Mouse (Mus musculus): ENCODE data around the gene Rdh16f1.

Rdh16f1 gene

DNA sequence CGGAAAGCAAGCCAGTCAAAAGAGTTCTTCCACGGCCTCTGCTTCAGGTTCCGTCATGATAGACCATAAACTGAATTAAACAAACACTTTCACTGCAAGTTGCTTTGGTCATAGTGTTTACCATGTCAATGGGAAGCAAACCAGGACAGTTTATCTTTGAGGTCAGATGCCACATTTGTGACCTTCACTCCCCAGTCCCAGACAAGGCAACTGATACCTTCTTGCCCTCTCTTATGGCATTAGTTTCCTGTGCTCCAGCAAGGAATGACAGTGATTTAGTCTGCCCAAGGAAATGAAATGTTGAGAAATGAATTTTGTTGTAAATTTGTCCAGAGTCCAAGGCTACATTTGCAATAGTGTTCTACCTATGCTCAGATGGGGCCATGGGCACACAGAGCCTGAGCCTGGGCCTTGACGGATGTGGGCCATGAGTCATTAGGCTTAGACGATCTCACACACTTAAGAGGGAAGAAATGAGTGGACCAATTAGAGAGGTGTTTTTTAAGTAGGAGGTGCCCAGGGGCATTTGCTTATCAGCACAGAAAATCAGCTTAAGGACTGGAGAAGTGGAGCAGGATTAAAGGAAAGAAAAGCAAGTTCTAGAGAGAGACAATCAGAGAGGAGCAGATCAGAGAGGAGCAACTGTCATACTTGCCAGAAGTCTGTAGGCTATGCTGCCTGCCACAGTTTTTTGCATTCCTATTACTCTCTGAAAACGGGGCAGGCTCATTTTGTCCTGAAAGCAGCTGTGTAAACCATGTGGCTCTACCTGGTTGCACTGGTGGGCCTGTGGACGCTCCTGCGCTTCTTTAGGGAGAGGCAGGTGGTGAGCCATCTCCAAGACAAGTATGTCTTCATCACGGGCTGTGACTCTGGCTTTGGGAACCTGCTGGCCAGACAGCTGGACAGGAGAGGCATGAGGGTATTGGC lies at the start of gene Rdh16f1, which contains the start of gene Rdh1:
Gene Rdh16f1, plus strand, starts transcription at position 607 of the 930 bp plus-strand sequence.
Gene Rdh1, plus strand, starts transcription at position 541 of the 930 bp plus-strand sequence.
- no peak for DNase-seq (ENCODE audit: low read depth, low spot score)

DNA sequence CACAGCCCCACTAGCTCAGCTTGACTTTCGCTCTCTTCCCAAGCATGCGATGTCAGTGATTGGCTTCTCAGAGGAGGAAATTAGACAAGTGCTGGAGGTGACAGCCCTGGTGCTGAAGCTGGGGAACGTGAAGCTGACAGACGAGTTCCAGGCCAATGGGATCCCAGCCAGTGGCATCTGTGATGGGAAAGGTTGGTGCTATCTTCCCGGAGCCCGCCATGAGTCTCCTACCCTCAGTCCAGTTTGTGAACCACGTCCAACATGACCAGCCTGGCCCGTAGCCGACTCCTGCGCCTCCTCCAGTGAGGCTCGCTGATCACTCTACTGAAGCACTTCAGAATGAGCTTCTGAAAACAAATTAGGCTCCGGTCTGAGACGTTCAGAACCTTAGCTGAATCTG lies 49.3 kb upstream of the Rdh16f1 start:
- DNase-seq (ENCODE audit: low read depth, low spot score) = no peak

DNA sequence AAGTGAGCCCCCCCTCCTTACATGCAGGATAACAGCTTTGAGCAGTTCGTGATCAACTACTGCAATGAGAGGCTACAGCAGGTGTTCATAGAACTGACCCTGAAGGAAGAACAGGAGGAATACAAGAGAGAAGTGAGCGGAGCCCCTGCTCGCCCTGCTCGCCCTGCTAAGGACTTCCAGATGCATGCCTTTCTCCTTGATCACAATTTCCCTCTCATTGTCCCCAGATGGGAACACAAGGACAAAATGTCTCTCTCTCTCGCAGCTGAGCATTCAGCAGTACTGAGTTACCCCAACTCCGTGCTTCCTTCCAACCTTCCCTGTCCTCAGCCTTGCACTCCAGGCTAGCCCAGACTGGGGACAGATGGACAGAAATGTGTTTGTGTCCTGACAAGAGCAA lies 46.9 kb upstream of the Rdh16f1 start:
- no peak for DNase-seq (ENCODE audit: low read depth, low spot score)

DNA sequence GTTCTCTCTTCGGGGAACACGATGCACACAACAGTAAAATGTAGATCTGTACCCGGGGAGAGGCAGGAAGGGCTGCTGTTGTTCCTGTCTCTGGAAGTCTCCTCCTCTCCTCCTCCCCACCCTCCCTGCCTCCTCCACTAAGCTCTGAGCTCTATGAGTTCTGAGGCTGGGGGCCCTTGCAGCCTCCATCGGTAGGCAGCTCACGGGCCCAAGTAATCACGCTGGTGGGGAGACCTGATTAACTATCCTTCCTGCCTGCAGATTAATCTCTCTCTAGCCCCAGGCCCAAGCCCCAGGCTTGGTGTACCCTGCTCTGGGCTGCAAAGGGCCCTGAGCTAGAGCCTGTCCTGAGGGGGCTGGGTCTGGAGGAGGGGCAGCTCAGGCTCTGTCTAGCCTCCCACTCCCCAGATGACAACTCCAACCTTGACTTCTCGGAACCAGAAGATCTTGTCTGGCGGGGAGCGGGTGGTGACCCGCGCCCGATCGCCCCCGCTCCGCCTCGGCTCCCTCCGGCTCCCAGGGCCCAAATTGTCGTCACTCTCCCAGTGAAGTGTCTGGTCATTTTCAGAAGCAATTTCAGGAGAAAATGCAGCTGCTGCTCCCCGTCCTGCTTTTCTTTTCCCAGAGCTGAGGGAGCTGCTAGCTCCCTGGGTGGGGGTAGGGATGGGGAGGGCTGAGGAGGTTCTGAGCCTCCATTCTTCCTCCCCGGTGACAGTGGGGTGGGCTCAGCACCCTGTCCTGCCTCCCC lies 37.7 kb upstream of the Rdh16f1 start:
- DNase-seq (ENCODE audit: low read depth, low spot score) = no peak

DNA sequence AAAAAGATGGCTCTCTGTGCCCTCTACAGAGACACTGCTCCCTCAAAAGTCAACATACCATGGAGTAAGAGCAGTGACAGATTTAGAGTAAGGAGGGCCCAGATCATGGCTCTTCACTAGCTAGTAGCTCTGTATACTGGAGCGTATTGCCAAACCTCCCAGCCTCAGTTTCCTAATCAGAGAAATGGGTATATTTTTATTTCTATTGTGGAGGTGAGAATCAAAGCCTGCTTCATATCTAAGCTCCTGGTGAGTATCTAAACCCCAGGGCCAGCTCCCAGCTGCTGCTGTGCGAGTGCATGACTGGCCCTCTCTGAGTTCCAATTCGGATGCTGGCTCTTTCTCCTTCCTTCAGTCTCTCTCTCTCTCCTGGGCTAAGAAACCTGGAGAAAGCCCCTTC lies 35.4 kb upstream of the Rdh16f1 start, which contains the start of gene Tac2:
Gene Tac2, plus strand, starts transcription at position 301 of the 400 bp plus-strand sequence.
- no peak for DNase-seq (ENCODE audit: low read depth, low spot score)

DNA sequence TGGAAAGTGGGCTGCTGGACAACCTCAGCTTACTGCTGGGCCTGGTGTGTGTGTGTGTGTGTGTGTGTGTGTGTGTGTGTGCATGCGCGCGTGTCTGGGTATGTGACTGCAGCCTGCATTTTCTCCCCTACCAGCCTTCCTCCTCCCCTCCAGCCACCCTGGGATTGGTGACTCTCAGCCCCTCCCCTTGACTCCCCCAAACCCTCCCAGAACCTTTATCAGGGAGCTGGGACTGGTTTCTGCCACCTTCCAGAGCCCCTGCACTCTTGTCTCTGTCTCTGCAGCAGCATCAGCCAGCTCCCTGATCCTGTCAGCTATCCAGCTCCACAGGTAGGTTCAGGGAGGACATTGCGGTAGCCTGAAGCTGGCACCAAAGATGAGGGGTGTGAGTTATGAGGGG lies 34.5 kb upstream of the Rdh16f1 start:
- DNase-seq (ENCODE audit: low read depth, low spot score) = no peak

DNA sequence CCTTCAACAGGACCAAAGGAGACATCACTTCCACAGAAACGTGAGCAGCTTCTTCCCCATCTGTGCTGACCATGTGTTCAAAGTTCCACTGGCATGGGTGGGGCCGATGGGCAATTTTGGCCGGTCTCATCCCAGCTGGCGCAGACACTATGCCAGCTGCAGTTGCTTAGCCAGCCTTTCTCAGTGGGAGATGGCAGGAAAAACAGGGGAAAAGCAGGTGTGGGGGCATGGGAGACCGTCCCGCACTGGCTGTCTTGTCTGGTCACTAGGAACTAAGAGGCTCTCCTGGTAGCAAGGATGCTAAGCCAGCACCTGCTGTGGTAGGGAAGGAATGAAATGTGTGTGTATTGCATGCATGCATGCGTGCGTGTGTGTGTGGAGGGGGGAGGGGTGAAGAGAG lies 31.1 kb upstream of the Rdh16f1 start:
- no peak for DNase-seq (ENCODE audit: low read depth, low spot score)

DNA sequence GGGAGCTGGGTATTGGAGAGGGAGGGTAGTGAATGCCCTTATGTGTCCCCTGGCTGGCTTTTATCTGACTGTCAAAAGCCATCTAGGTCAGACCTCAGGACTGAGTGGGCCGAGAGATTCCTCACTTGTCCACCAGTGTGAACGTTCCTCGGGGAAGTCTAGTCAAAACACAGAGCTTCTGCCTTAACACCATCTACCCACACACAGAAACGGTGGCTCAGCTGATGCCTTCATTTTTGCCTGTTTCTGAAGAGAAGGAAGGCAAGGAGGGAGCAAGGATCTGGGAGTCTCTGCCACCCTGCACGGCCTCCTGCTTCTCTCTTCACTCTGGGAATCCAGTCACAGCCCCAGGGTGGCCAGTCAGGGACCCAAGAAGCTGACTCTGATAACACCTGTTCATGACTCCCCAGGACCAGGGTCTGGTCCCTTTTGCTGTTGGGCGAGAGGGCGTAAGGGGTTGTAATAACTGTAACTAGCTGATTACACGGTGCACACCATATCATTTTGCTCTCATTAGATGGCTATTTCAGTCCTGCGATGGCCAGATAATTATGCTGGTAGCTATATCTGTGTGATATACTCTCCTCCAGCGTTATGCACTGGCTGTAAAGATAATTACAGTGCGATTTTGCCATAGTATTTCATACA lies 29.2 kb upstream of the Rdh16f1 start:
- no peak for DNase-seq (ENCODE audit: low read depth, low spot score)

DNA sequence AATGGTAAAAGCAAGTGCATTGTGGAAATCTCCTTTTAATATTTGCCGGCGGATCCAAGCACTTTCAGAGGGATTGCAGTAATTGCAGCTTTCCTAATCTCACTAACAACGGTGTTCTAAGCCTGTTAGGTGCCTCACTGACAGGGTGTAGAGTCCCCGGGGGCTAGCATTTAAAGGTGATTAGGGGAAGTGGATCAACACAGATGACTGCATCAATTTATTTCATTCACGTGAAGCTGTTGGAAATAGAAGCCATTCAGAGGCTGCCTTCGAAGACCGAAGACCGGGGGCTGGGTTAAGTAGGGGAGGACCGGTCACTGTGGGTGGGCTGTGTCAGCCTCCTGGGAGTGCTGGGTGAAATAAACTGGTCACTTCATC lies 28.7 kb upstream of the Rdh16f1 start:
- no peak for DNase-seq (ENCODE audit: low read depth, low spot score)

DNA sequence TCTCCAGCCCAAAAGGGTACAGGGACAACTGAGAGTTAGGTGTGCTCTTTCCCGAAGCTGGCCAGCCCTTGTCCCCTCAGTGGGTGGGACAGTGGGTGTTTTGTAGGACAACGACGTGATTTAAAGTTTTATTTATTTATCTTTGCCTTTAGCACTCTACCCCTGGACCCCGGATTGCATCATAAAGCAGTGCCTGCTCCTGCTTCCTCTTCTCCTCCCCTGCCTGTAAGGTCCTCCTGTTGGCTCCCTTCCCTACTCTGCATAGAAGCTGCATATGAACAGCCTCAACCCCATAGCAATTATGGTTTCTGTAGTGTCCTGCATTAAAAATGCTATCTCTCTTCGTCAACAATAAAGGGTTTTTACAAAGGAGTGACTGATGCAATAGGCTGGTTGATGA lies 28.2 kb upstream of the Rdh16f1 start:
- no peak for DNase-seq (ENCODE audit: low read depth, low spot score)

DNA sequence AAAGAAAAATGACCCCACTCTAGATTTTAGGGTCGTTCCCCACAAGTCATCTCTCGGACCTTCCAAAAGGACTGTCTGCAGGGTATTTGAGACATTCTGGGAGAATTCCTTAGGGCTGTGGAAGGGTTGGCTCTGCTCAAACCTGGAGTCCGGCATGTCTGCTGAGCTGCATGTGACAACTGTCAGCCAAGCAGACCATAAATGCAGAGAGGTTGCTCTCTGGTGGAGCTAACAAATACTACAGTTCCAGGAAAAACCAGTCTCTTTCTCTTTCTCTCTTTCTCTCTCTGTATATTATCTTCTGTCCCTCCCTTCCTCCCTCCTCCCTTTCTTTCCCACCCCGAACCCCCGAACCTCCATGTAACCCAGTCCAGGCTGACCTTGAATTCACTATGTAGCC lies 25.2 kb upstream of the Rdh16f1 start:
- no peak for DNase-seq (ENCODE audit: low read depth, low spot score)

DNA sequence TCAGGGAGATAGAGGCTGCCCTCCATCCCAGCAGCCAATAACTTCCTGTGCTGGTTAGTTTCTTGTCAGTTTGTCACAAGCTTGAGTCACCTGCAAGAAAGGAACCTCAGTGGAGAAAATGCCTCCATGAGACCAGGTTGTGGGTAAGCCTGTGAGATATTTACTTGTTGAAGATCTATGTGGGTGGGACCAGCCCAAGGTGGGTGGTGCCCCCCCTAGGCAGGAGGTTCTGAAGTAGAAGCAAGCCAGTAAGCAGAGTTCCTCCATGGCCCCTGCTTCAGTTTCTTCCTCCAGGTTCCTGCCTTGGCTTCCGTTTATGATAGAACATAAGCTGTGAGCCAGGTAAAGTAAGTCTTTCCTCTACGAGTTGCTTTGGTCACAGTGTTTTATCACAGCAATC lies 23.3 kb upstream of the Rdh16f1 start:
- no peak for DNase-seq (ENCODE audit: low read depth, low spot score)

DNA sequence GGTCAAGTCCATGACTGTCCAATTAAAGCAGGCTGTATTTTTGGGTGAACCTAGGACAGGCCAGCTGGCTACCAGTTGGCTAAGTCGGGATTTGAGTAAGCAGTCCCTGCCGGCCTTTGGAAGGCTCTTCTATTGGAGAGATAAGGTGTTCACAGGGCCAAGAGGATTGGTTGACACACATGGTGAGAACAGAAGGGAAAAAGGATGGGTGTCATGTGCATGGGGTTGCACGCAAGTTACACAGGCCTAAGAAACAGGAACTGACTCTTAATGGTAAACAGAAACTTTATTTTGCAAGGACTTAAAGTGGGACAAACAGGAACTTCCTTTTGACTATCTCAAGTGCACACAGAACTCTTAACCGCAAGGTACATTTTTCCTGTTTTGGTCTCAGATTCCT lies 22.7 kb upstream of the Rdh16f1 start:
- DNase-seq (ENCODE audit: low read depth, low spot score) = no peak

DNA sequence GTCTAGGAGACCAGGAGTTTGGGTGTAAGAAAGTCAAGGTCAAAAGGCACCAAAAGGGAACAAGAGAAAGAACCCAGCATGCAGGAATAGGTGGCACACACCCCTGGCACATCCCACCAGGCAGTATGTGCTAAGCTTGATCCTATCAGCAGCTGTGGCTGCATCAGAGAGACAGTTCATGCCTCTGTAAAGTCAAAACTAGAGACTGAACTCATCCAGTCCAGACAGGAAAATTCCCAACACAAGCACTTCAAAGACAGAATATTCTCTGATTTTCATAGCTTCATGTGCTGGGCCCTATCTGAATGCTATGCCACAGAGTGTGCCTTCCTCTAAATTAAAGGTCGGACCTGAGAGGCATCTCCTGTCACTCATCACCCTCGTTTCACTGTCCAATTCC lies 22.0 kb upstream of the Rdh16f1 start:
- no peak for DNase-seq (ENCODE audit: low read depth, low spot score)

DNA sequence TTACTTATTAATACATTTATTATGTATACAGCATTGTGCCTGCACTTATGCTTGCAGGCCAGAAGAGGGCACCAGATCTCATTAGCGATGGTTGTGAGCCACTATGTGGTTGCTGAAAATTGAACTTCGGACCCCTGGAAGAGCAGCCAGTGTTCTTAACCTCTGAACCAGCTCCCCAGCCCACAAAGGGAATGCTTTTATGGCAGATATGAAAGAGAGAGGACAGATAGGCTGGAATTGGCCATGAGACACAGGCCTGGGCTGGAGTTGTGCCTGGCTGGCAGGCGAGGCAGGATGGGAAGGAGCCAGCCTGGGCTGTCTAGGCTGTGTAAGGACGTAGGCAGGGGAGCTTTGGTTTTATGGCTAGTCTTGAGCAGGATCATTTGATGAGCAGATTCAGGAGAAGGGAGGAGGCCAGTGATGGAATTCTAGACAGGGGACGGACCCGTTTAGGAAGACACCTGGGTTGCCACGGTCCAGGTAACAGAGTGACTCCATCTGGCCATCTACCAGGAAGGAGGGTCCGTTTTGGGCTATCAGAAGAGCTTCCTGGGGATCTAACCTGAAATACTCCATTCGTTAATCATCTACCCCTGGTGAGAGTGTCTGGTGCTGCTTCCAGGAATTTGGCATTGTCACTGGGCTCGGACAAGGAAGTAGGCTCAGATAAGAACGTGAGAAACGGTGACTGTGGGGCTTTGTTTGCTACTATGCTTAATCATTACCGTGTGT lies 21.3 kb upstream of the Rdh16f1 start:
- peak; percentile 51 for DNase-seq (ENCODE audit: low read depth, low spot score)

DNA sequence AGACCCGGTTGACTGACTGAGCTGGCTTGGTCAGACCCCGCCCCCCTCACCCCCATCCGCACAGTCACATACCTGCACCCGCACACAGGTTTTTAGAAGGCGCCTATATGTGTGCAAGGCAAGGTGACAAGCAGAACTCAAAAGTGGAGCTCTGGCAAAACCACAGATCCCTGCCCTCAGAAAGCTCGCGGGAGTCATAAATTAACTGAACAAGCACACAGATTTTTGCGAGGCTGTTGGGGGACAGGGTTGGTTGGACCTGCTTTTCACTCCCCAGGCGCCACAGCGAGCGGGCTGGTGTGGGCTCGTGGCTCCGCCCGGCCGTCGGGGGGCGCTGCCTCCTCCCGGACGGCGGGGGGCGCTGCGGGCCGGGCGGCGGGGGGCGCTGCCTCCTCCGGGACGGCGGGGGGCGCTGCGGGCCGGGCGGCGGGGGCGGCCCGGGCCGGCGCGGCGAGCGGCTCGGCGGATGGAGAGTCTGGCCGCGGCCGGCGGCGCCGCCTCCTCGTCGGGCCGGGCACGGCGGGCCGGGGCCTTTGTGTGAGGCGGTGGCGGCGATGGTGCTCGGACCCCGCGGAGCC lies 20.4 kb upstream of the Rdh16f1 start, which contains the start of gene Zbtb39:
Gene Zbtb39, plus strand, starts transcription at position 456 of the 578 bp plus-strand sequence.
- no peak for DNase-seq (ENCODE audit: low read depth, low spot score)

DNA sequence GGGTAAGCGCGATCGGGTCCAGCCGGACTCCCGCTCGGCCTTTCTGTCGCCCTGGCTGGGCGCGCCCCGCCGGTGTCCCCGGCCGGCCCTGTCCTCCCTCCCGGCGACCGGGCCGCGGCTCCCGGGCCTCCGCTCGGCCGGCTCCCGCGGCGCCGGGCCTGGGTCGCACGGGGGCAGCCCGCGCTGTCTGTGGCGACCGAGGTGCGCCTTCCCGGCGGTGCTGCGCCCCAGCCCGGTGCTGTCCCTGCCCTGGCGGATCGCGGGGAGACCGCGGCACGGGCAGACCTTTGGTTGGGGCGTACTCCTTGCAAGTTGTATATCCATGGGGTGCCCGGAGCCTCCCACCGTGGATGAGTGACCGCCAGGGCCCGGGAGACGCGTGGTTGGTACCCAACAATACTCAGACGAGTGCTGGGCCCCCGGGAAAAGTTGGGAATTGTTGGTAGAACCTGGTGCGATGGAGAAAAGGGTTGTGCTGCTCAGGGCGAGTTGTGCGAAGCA lies 19.9 kb upstream of the Rdh16f1 start:
- no peak for DNase-seq (ENCODE audit: low read depth, low spot score)

DNA sequence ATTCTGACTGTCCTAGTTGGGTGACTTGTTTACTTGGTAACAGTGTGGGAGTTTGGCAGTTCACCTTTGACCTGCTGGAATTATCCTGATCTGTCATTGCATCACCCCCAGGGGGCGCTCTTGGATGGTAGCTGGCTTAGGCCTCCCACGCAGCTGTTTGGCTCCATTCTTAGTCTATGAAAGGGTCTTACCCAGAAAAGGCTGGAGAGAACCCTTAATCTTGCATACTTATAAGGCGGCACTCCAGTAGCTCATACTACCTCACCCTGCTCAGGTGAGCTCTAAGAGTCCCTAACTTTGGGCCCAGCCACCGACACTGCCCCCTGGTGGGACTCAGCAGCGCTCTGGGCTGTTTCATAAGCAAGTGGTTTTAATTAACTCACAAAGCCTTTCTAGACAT lies 14.9 kb upstream of the Rdh16f1 start:
- DNase-seq (ENCODE audit: low read depth, low spot score) = no peak

DNA sequence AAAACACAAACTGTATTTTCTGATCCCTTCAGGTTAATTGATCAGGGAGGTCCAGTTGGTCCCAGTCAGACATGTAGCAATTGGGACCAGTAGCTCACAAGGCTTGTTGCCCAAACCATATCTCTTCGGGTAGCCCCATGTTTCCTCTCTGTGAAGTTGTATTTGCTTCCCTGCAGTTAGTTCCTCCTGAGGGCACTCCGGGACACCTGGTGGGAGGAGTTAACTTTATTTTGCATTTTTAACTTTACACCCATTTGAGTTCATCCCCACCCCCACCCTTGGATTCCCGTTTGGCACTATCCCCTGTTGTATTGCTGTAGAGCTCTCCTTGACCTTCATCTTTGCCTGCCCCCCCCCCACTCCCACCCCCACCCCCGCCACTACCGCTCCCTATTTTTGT lies 13.7 kb upstream of the Rdh16f1 start:
- DNase-seq (ENCODE audit: low read depth, low spot score) = no peak

DNA sequence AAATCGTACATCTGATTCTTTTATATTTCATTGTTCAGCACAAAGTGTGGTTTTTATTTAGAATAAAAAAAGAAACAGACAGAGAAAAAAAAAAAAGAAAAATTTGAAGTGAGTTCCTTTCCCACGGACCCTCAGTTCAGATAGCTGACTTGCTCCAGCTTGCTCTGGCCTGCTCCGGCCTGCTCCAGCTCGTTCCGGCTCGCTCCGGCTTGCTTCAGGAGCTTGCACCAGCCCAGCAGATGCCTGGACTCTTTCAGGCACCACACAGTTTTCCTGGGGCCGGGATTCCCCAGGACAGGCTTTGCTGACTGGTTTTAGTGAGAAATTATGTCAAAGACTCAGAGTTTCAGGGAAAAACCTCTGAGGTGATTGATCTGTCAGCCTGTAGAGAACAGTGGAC lies 12.3 kb upstream of the Rdh16f1 start:
- DNase-seq (ENCODE audit: low read depth, low spot score) = no peak

Measured in c-Kit-negative CD71-positive TER-119-positive erythroid progenitor cells, embryonic 14.5 days (primary cell).